Mouse (Mus musculus) midbrain, embryonic 14.5 days (tissue): ENCODE measurements around the gene Rbm20. TPM values are rescaled to one million over a fixed set of nuclear protein-coding genes. Genes with fewer than 3 reads are reported as not detected.

ENCODE experiments used
- ATAC-seq: fragments of 200-750 bp; cut with Nextera tagmentation; 2 replicates; pipeline ENCODE4 v1.8.0; 2017; ENCODE audit warnings: moderate number of reproducible peaks, moderate library complexity; ENCODE audit not compliant: low FRiP score, low TSS enrichment
- DNase-seq: peaks from one replicate; pipeline ENCODE4 v3.0.0-alpha.2; 2015
- H3K27ac ChIP-seq: fragments of 300-500 bp; sonication (generic); replicated peaks from 2 replicates; pipeline ENCODE4 v1.5.1; 2014; ENCODE audit warnings: mild to moderate bottlenecking, low read depth, low read length, moderate library complexity
- H3K27me3 ChIP-seq: fragments of 300-500 bp; sonication (generic); 2 replicates; pipeline ENCODE4 v1.6.1; 2014; ENCODE audit warnings: low read length, control low read depth, mixed read lengths; ENCODE audit not compliant: control insufficient read depth, insufficient read depth
- H3K36me3 ChIP-seq: fragments of 300-500 bp; sonication (generic); 2 replicates; pipeline ENCODE4 v1.6.1; 2014; ENCODE audit warnings: low read length, control low read depth; ENCODE audit not compliant: control insufficient read depth, insufficient read depth
- H3K4me1 ChIP-seq: fragments of 300-500 bp; sonication (generic); 2 replicates; pipeline ENCODE4 v1.6.1; 2014; ENCODE audit warnings: mild to moderate bottlenecking, antibody characterized with exemption, low read length, control low read depth; ENCODE audit not compliant: control insufficient read depth, insufficient read depth
- H3K4me2 ChIP-seq: fragments of 300-500 bp; sonication (generic); 2 replicates; pipeline ENCODE4 v1.6.1; 2014; ENCODE audit warnings: mild to moderate bottlenecking, low read length, moderate library complexity
- H3K4me3 ChIP-seq: fragments of 300-500 bp; sonication (generic); replicated peaks from 2 replicates; pipeline ENCODE4 v1.5.1; 2014; ENCODE audit warnings: low read depth, low read length
- H3K9ac ChIP-seq: fragments of 300-500 bp; sonication (generic); replicated peaks from 2 replicates; pipeline ENCODE4 v1.6.1; 2014; ENCODE audit warnings: mild to moderate bottlenecking, low read length, moderate library complexity
- H3K9me3 ChIP-seq: fragments of 300-500 bp; sonication (generic); 2 replicates; pipeline ENCODE4 v1.6.1; 2016; ENCODE audit warnings: low read length, control low read depth, mixed read lengths; ENCODE audit not compliant: control insufficient read depth
- WGBS: fragments of 180-500 bp; shearing (Covaris S2); extraction: QIAGEN DNeasy Blood & Tissue Kit; methylation state at CpG from one replicate; pipeline ENCODE4 v1.1.7; 2014; 5-methylcytosine and 5-hydroxymethylcytosine counted together
- polyA plus RNA-seq: library from polyadenylated mRNA; unstranded; fragments of >200 nt; fragmentation: Nextera tagmentation; extraction: Ambion mirVana; gene quantifications from 2 replicates; pipeline ENCODE4 v1.2.1, GENCODE M21; 2014

The Rbm20 gene
- polyA plus RNA-seq, 1 experiment from 2014 or later = 0.61 TPM

- Histone ChIP-seq H3K4me2 (no peak overlapping the region), H3K27ac (0 out of 2 replicates have a peak overlapping the region, but pooled peaks have one; percentile 2), H3K9me3 (no peaks in the 10 kb centered on the region), H3K4me3 (no peak overlapping the region), H3K9ac (no peak overlapping the region), H3K36me3 (no peaks in the 10 kb centered on the region), H3K27me3 (no peaks in the 10 kb centered on the region), H3K4me1 (no peaks in the 10 kb centered on the region; the same call in 1 of the 2 replicates)
- ATAC-seq (no peak), DNase-seq (peak; percentile 58)
- WGBS = 49% methylated on average over 5 of the region's 5 CpGs
Measured at GRCm38 (mm10) chr19:53881786-53882185, 204.7 kb downstream of the Rbm20 start.

DNA sequence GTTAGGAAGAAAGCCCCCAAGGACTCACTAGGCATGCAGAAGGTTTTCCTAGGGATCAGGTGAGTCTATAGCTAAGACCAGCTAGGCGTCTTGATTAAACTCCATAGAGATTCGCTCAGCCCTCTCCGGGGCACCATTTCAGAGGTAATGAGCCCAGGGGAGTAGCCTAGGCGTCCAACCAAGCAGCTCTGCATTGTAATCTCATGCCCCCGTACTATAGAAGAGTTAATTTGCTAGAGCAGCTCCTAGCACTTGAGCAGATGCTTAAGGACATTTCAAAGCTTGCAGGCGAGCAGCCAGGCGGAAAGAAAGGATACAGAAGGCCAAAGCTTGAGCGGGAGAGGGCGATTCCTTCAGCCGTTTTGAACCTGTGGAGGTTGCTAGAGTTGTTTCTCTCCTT, 208.3 kb downstream of the Rbm20 start:
- Histone ChIP-seq H3K27ac (no peak overlapping the region), H3K4me1 (no peaks in the 10 kb centered on the region; the same call in 1 of the 2 replicates), H3K4me3 (no peak overlapping the region), H3K27me3 (no peaks in the 10 kb centered on the region), H3K36me3 (no peaks in the 10 kb centered on the region), H3K4me2 (no peak overlapping the region), H3K9ac (no peak overlapping the region), H3K9me3 (no peaks in the 10 kb centered on the region)
- peak; percentile 27 for DNase-seq
- 13% methylated on average over 10 of the region's 10 CpGs for WGBS
- no peak for ATAC-seq

DNA sequence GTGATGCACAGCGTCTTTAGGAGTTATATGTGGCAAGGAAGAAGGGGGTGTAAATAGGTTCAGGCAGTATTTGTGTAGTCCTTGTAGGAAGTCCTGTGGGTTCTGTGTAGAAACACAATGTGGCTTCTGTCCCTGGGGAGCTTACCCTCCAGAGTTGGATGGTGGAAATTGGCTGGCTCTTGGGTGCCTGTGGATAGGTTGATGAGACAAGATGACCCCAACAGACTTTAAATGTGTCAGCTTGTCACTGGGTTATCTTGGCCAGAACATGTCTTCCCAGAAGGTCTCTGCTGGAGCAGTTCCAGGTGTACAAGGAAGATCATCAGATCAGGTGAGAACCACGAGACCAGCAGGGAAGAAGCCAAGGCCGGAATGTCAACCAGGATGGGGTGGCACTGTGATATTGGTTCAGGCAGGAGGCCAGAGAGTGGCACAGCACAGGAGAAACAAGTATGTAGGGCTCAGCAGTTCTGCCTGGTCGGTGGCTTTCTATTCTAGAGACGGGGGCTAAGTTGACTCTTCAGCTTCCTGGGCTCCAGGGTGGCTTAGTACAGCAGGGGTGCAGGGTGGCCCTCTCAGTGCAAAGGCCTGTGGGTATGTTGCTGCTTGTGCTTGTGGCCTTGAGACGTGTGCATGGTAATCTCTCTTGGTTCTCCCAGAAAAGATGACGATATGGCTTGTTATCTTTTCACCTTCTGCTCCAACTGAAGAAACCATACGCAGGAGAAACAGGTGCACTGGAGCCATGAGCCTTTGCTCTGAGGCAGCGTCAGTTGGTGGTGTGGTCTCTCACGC, 209.7 kb downstream of the Rbm20 start:
- H3K4me1 ChIP-seq = no peaks in the 10 kb centered on the region; the same call in 1 of the 2 replicates
- no peaks in the 10 kb centered on the region for H3K27me3 ChIP-seq
- ATAC-seq (no peak), DNase-seq (no peak)
- H3K4me3 ChIP-seq = no peak overlapping the region
- H3K27ac ChIP-seq = no peak overlapping the region
- H3K4me2 ChIP-seq = no peak overlapping the region
- H3K9ac ChIP-seq = no peak overlapping the region
- no peaks in the 10 kb centered on the region for H3K9me3 ChIP-seq
- 92% methylated on average over 10 of the region's 10 CpGs for WGBS
- H3K36me3 ChIP-seq = no peaks in the 10 kb centered on the region

GRCm38 (mm10) chr19:53887822-53888221, 210.7 kb downstream of the Rbm20 start:
- no peak overlapping the region for H3K4me3 ChIP-seq
- no peak for DNase-seq
- ATAC-seq = no peak
- no peak overlapping the region for H3K27ac ChIP-seq
- no peak overlapping the region for H3K9ac ChIP-seq
- no peaks in the 10 kb centered on the region for H3K36me3 ChIP-seq
- no peaks in the 10 kb centered on the region for H3K9me3 ChIP-seq
- no peaks in the 10 kb centered on the region for H3K27me3 ChIP-seq
- no peak overlapping the region for H3K4me2 ChIP-seq
- no peaks in the 10 kb centered on the region; the same call in 1 of the 2 replicates for H3K4me1 ChIP-seq
- 87% methylated on average over 3 of the region's 3 CpGs for WGBS

GRCm38 (mm10) chr19:53888331-53888730, 211.2 kb downstream of the Rbm20 start:
- no peaks in the 10 kb centered on the region for H3K9me3 ChIP-seq
- no peaks in the 10 kb centered on the region for H3K36me3 ChIP-seq
- no peak overlapping the region for H3K9ac ChIP-seq
- ATAC-seq = no peak
- no peak overlapping the region for H3K27ac ChIP-seq
- H3K4me1 ChIP-seq = no peaks in the 10 kb centered on the region; the same call in 1 of the 2 replicates
- no peak for DNase-seq
- H3K4me2 ChIP-seq = no peak overlapping the region
- 87% methylated on average over 9 of the region's 9 CpGs for WGBS
- H3K4me3 ChIP-seq = no peak overlapping the region
- H3K27me3 ChIP-seq = no peaks in the 10 kb centered on the region

DNA sequence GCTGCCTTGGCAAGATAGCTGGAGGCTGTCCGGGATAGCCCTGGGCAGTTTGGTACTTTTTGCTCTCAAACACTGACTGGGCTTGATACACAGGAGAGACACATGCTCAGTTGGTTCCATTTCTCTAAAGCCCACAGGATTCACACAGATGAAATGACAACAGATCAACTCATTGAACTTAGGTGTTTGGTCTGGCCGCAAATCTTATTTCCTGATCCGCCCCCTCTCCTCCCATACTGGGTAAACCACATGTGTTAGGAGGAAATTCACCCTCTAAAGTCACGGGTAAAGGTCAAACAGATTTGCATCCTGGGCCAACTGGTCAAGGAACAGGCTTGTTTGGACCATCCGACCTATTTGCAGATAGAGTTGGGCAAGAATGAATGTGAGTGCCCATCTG, 212.4 kb downstream of the Rbm20 start:
- WGBS = 79% methylated on average over 5 of the region's 5 CpGs
- Histone ChIP-seq H3K9me3 (no peaks in the 10 kb centered on the region), H3K27ac (no peak overlapping the region), H3K9ac (no peak overlapping the region), H3K4me3 (no peak overlapping the region), H3K4me1 (no peaks in the 10 kb centered on the region; the same call in 1 of the 2 replicates), H3K36me3 (no peaks in the 10 kb centered on the region), H3K4me2 (no peak overlapping the region), H3K27me3 (no peaks in the 10 kb centered on the region)
- DNase-seq = no peak
- no peak for ATAC-seq

DNA sequence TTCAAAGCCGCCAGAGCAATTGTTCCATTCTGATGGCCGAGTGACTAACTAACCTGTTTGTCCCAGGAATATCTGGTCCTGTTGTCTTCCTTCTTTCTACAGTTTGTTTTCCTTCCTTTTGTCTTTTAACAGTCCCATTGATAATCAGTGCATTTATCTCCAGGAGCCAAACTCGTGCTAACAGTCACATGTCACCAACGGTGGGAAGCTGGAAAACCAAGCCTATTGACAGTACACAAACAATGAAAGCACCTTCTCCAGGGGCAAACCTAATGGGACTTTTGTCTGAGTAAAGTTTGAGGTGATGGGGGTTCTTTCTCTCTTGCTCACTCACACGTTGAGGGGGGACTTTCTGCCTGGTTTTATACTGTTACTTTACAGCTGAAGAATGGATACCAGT, 213.2 kb downstream of the Rbm20 start:
- DNase-seq (no peak), ATAC-seq (no peak)
- Histone ChIP-seq H3K36me3 (no peaks in the 10 kb centered on the region), H3K4me2 (no peak overlapping the region), H3K9ac (no peak overlapping the region), H3K27ac (no peak overlapping the region), H3K4me3 (no peak overlapping the region), H3K4me1 (no peaks in the 10 kb centered on the region; the same call in 1 of the 2 replicates), H3K9me3 (no peaks in the 10 kb centered on the region), H3K27me3 (no peaks in the 10 kb centered on the region)
- WGBS = 54% methylated on average over 5 of the region's 5 CpGs

DNA sequence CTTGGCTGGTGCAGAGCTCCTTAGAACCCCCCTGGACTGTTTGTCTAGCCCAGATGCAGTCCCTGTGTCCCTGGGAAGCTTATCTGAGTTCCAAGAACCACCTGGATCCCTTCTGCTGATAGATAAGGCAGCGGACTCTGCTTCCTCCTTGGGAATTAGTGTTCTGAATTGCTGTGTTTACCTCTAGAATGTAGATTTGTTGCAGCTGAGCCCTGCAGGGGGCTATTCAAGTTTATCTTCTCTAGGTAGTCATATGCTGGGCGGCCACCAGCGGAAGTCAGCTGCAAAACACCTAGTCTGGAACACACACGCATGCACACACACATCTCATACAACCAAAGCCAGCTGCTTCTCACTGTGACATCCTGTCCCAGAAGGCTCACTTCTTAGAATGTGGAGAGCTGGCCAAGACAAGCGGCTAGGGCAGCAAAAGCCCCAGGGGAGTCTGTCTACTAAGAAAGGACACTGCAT, 213.7 kb downstream of the Rbm20 start:
- H3K4me1 ChIP-seq = no peaks in the 10 kb centered on the region
- no peak overlapping the region for H3K27ac ChIP-seq
- no peak overlapping the region for H3K4me3 ChIP-seq
- no peaks in the 10 kb centered on the region for H3K36me3 ChIP-seq
- no peak for ATAC-seq
- no peak overlapping the region for H3K4me2 ChIP-seq
- no peaks in the 10 kb centered on the region for H3K27me3 ChIP-seq
- no peak for DNase-seq
- 72% methylated on average over 5 of the region's 5 CpGs for WGBS
- H3K9ac ChIP-seq = no peak overlapping the region
- no peaks in the 10 kb centered on the region for H3K9me3 ChIP-seq

DNA sequence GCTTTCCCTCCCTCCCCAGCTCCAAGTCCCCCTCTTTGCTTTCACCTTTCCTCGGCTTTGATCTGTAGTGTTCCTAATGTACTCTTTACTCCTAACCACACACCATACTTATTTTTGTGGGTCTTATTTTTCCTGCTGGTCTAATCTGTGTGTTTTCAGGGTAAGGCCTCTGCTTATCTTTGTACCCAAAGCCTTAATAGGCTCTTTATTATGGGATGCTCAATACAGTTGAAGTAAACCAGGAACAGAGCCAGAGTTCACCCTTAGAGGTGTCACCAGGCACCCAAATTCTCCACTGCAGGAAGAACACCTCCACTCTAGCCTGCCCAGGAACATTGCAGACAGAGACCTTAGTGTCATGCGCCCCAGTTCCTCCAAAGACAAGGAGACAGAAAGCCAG, 214.5 kb downstream of the Rbm20 start:
- Histone ChIP-seq H3K4me3 (no peak overlapping the region), H3K4me2 (no peak overlapping the region), H3K36me3 (no peaks in the 10 kb centered on the region), H3K4me1 (no peaks in the 10 kb centered on the region), H3K27me3 (no peaks in the 10 kb centered on the region), H3K9ac (no peak overlapping the region), H3K27ac (no peak overlapping the region), H3K9me3 (no peaks in the 10 kb centered on the region)
- no peak for DNase-seq
- 94% methylated on average over 2 of the region's 2 CpGs for WGBS
- no peak for ATAC-seq
